Mouse (Mus musculus) midbrain, embryonic 11.5 days (tissue): ENCODE results near the gene Zfyve28. TPM values are rescaled to one million over a fixed set of nuclear protein-coding genes. Genes with fewer than 3 reads are reported as not detected.

Source experiments
- ATAC-seq: fragments of 200-750 bp; cut with Nextera tagmentation; 2 replicates; pipeline ENCODE4 v1.8.0; 2017; ENCODE audit warnings: moderate TSS enrichment, moderate library complexity; ENCODE audit not compliant: low FRiP score
- DNase-seq: peaks from one replicate; pipeline ENCODE4 v3.0.0; 2015; ENCODE audit warnings: low spot score; ENCODE audit errors: missing footprints
- H3K27ac ChIP-seq: fragments of 300-500 bp; sonication (generic); 2 replicates; pipeline ENCODE4 v1.5.1; 2014; ENCODE audit warnings: low read depth, low read length
- H3K27me3 ChIP-seq: fragments of 300-500 bp; sonication (generic); 2 replicates; pipeline ENCODE4 v1.6.1; 2014; ENCODE audit warnings: mild to moderate bottlenecking, low read length, moderate library complexity, mixed read lengths; ENCODE audit not compliant: control insufficient read depth, insufficient read depth
- H3K36me3 ChIP-seq: fragments of 300-500 bp; sonication (generic); 2 replicates; pipeline ENCODE4 v1.6.1; 2014; ENCODE audit warnings: mild to moderate bottlenecking, low read length, moderate library complexity, mixed read lengths; ENCODE audit not compliant: control insufficient read depth, insufficient read depth
- H3K4me1 ChIP-seq: fragments of 300-500 bp; sonication (generic); 2 replicates; pipeline ENCODE4 v1.6.1; 2014; ENCODE audit warnings: low read length; ENCODE audit not compliant: control insufficient read depth, insufficient read depth
- H3K4me2 ChIP-seq: fragments of 300-500 bp; sonication (generic); 2 replicates; pipeline ENCODE4 v1.6.1; 2014; ENCODE audit warnings: mild to moderate bottlenecking, moderate library complexity
- H3K4me3 ChIP-seq: fragments of 300-500 bp; sonication (generic); 2 replicates; pipeline ENCODE4 v1.5.1; 2014; ENCODE audit warnings: low read depth, low read length
- H3K9ac ChIP-seq: fragments of 300-500 bp; sonication (generic); 2 replicates; pipeline ENCODE4 v1.6.1; 2014; ENCODE audit warnings: low read length
- H3K9me3 ChIP-seq: fragments of 300-500 bp; sonication (generic); 2 replicates; pipeline ENCODE4 v1.6.1; 2016; ENCODE audit warnings: low read length; ENCODE audit not compliant: control insufficient read depth
- WGBS: fragments of 180-500 bp; shearing (Covaris S2); extraction: QIAGEN DNeasy Blood & Tissue Kit; methylation state at CpG from one replicate; pipeline ENCODE4 v1.1.7; 2014; 5-methylcytosine and 5-hydroxymethylcytosine counted together
- polyA plus RNA-seq: library from polyadenylated mRNA; unstranded; fragments of >200 nt; fragmentation: Nextera tagmentation; extraction: Ambion mirVana; gene quantifications from 2 replicates; pipeline ENCODE4 v1.2.1, GENCODE M21; 2014

Gene Zfyve28
- polyA plus RNA-seq, 1 experiment from 2014 or later, result 1.0 TPM

GRCm38 (mm10) chr5:34195786-34196185 lies 92.5 kb downstream of the Zfyve28 start:
- WGBS, result 94% methylated on average over 12 of the region's 12 CpGs
- no peak overlapping the region for H3K27ac ChIP-seq
- no peak overlapping the region for H3K4me3 ChIP-seq
- H3K9ac ChIP-seq, result no peak overlapping the region
- no peaks in the 10 kb centered on the region for H3K27me3 ChIP-seq
- DNase-seq (no peak), ATAC-seq (no peak)
- no peak overlapping the region for H3K4me2 ChIP-seq
- no peaks in the 10 kb centered on the region for H3K4me1 ChIP-seq
- no peaks in the 10 kb centered on the region for H3K9me3 ChIP-seq
- H3K36me3 ChIP-seq, result no peaks in the 10 kb centered on the region

- ATAC-seq (no peak), DNase-seq (no peak)
- H3K36me3 ChIP-seq, result no peaks in the 10 kb centered on the region
- no peaks in the 10 kb centered on the region for H3K27me3 ChIP-seq
- no peak overlapping the region for H3K4me2 ChIP-seq
- no peaks in the 10 kb centered on the region for H3K4me1 ChIP-seq
- WGBS, result 84% methylated on average over 6 of the region's 6 CpGs
- no peak overlapping the region for H3K27ac ChIP-seq
- no peaks in the 10 kb centered on the region for H3K9me3 ChIP-seq
- no peak overlapping the region for H3K4me3 ChIP-seq
- H3K9ac ChIP-seq, result no peak overlapping the region
These were observed 93.1 kb downstream of the Zfyve28 start for GRCm38 (mm10) chr5:34194975-34195662.

GRCm38 (mm10) chr5:34194426-34194825 lies 93.8 kb downstream of the Zfyve28 start:
- no peaks in the 10 kb centered on the region; the same call in 1 of the 2 replicates for H3K27me3 ChIP-seq
- no peak overlapping the region for H3K4me2 ChIP-seq
- no peak overlapping the region for H3K9ac ChIP-seq
- WGBS, result 58% methylated on average over 1 of the region's 1 CpGs
- no peak for ATAC-seq
- DNase-seq, result no peak
- H3K4me3 ChIP-seq, result no peak overlapping the region
- no peaks in the 10 kb centered on the region for H3K9me3 ChIP-seq
- H3K36me3 ChIP-seq, result no peaks in the 10 kb centered on the region
- no peaks in the 10 kb centered on the region for H3K4me1 ChIP-seq
- no peak overlapping the region for H3K27ac ChIP-seq

- Histone ChIP-seq H3K36me3 (no peaks in the 10 kb centered on the region), H3K9ac (no peak overlapping the region), H3K4me2 (no peak overlapping the region), H3K9me3 (no peaks in the 10 kb centered on the region), H3K27me3 (no peaks in the 10 kb centered on the region; the same call in 1 of the 2 replicates), H3K4me3 (no peak overlapping the region), H3K27ac (no peak overlapping the region), H3K4me1 (peaks cover 5% of the 10 kb centered on the region)
- 76% methylated on average over 4 of the region's 4 CpGs for WGBS
- ATAC-seq (no peak), DNase-seq (no peak)
These were observed 96.4 kb downstream of the Zfyve28 start for GRCm38 (mm10) chr5:34191843-34192242.

- H3K27me3 ChIP-seq, result no peaks in the 10 kb centered on the region; the same call in 1 of the 2 replicates
- WGBS, result 58% methylated on average over 4 of the region's 4 CpGs
These were observed 97.2 kb downstream of the Zfyve28 start for GRCm38 (mm10) chr5:34191021-34191420.

GRCm38 (mm10) chr5:34189521-34189920 lies 98.7 kb downstream of the Zfyve28 start:
- no peaks in the 10 kb centered on the region for H3K9me3 ChIP-seq
- H3K27me3 ChIP-seq, result no peaks in the 10 kb centered on the region; the same call in 1 of the 2 replicates
- no peak for ATAC-seq
- WGBS, result 80% methylated on average over 1 of the region's 1 CpGs
- no peak for DNase-seq
- H3K27ac ChIP-seq, result no peak overlapping the region
- H3K9ac ChIP-seq, result no peak overlapping the region
- no peak overlapping the region for H3K4me2 ChIP-seq
- no peak overlapping the region for H3K4me3 ChIP-seq
- peaks cover 13% of the 10 kb centered on the region for H3K4me1 ChIP-seq
- no peaks in the 10 kb centered on the region for H3K36me3 ChIP-seq

More at GRCm38 (mm10) chr5:34191021-34191420, 97.2 kb downstream of the Zfyve28 start:
- Histone ChIP-seq H3K4me3 (no peak overlapping the region), H3K27ac (no peak overlapping the region), H3K4me1 (peaks cover 13% of the 10 kb centered on the region), H3K9ac (no peak overlapping the region), H3K4me2 (no peak overlapping the region), H3K9me3 (no peaks in the 10 kb centered on the region), H3K36me3 (no peaks in the 10 kb centered on the region)
- no peak for DNase-seq
- ATAC-seq, result no peak

- Histone ChIP-seq H3K4me2 (peak overlapping the region; percentile 95; the same call in 1 of the 2 replicates), H3K9ac (no peak overlapping the region; the same call in 1 of the 2 replicates), H3K27ac (no peak overlapping the region), H3K36me3 (no peaks in the 10 kb centered on the region), H3K9me3 (no peaks in the 10 kb centered on the region), H3K4me1 (peaks cover 13% of the 10 kb centered on the region), H3K27me3 (no peaks in the 10 kb centered on the region; the same call in 1 of the 2 replicates), H3K4me3 (no peak overlapping the region)
- ATAC-seq (no peak), DNase-seq (no peak)
- WGBS, result 82% methylated on average over 2 of the region's 2 CpGs
These were observed 99.4 kb downstream of the Zfyve28 start for GRCm38 (mm10) chr5:34188856-34189255.

- peak within 1 kb of the TSS; percentile 60 for H3K27ac ChIP-seq
These were observed 100.5 kb downstream of the Zfyve28 start, which contains the start of gene Mxd4 for GRCm38 (mm10) chr5:34187601-34188316. Gene Mxd4, minus strand, starts transcription at chr5:34187720.

GRCm38 (mm10) chr5:34186961-34187391 lies 101.3 kb downstream of the Zfyve28 start:
- Histone ChIP-seq H3K27me3 (no peaks in the 10 kb centered on the region; the same call in 1 of the 2 replicates), H3K4me1 (peaks cover 16% of the 10 kb centered on the region), H3K9ac (peak overlapping the region; percentile 75), H3K36me3 (no peaks in the 10 kb centered on the region), H3K4me2 (peak overlapping the region; percentile 95), H3K4me3 (peak overlapping the region; percentile 74), H3K9me3 (no peaks in the 10 kb centered on the region), H3K27ac (peak overlapping the region; percentile 60)
- ATAC-seq (peak; percentile 10), DNase-seq (peak; percentile 94)
- under 1% methylated on average over 44 of the region's 46 CpGs for WGBS

More at GRCm38 (mm10) chr5:34187601-34188316, 100.5 kb downstream of the Zfyve28 start, which contains the start of gene Mxd4:
- H3K4me3 ChIP-seq, result peak within 1 kb of the TSS; percentile 74
- no peaks in the 10 kb centered on the region for H3K36me3 ChIP-seq
- under 1% methylated on average over 60 of the region's 60 CpGs for WGBS
- ATAC-seq (peak; percentile 99), DNase-seq (peak; percentile 99)
- peak within 1 kb of the TSS; percentile 95 for H3K4me2 ChIP-seq
- H3K4me1 ChIP-seq, result peaks cover 16% of the 10 kb centered on the region
- peak within 1 kb of the TSS; percentile 75 for H3K9ac ChIP-seq
- no peaks in the 10 kb centered on the region for H3K9me3 ChIP-seq
- H3K27me3 ChIP-seq, result no peaks in the 10 kb centered on the region; the same call in 1 of the 2 replicates
